21 mouse cellular contexts compared by ENCODE assay signal in the genomic region with DNA sequence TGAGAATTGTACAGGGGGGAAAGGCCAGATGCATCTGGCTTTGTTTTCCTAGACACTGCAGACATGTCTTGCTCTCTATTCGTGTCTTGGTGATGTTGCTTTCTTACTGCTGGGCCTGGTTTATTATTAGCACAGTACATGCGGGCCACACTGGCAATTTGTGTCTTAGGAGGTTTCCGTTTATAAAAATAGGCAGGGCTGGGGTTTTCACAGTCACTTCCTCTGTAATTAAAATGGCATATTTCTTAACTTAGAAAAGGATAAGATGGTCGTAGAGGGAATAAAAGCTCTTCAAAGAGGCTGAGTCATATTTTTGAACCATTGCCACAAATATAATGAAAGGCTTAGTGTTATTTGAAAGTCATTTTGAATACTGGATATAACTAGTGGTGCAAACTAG. TPM values are rescaled to one million over a fixed set of nuclear protein-coding genes. Genes with fewer than 3 reads are reported as not detected.
DNase-seq lines count a peak whose midpoint lies in the region; ATAC-seq and TF ChIP-seq lines count a peak whose summit lies in the region.
"Had no signal": no experiment of that assay in that cellular context is flagged by ENCODE, and none has a peak within 500 bp of the region (broad histone marks: within the 10 kb centered on the region; RNA-seq: fewer than 3 reads in every experiment).

No protein-coding gene starts in this region.

- H3K36me3 ChIP-seq in CH12.LX (replicated peaks in 1 of 2; ENCODE audit: control insufficient read depth in 1 of 2, insufficient read depth in 1 of 2, low read length in 1 of 2): no peaks in the 10 kb centered on the region
- no peaks in the 10 kb centered on the region for H3K36me3 ChIP-seq in forebrain, embryonic 10.5 days (replicated peaks)
- H3K36me3 ChIP-seq: G1E had no signal

- peaks cover 5 to 49% of the 10 kb centered on the region in 2 experiments; a peak in 3 of 4 replicates for H3K4me1 ChIP-seq in CH12.LX (ENCODE audit: control insufficient read depth in 1 of 2, insufficient read depth in 2 of 2)
- no peaks in the 10 kb centered on the region for H3K4me1 ChIP-seq in forebrain, embryonic 10.5 days

- peaks cover 11% of the 10 kb centered on the region for H3K9me3 ChIP-seq in CH12.LX (replicated peaks; ENCODE audit: low read length)
- H3K9me3 ChIP-seq in forebrain, embryonic 10.5 days: peaks cover 7% of the 10 kb centered on the region; the same call in 1 of the 2 replicates
- H3K9me3 ChIP-seq: G1E had no signal

- H3K27me3 ChIP-seq in CH12.LX (replicated peaks): no peaks in the 10 kb centered on the region
- H3K27me3 ChIP-seq in forebrain, embryonic 10.5 days (ENCODE audit: poor library complexity, severe bottlenecking): no peaks in the 10 kb centered on the region

- intact Hi-C loops in left cerebral cortex, postnatal 10 days (cut with DNase I): no loop called here

- TF ChIP-seq POLR2A in CH12.LX (IDR thresholded peaks at IDR 0.05; ENCODE audit: low read depth, low read length): no peak

- H3K79me2 ChIP-seq in CH12.LX (replicated peaks; ENCODE audit: control insufficient read depth, extremely low read depth, insufficient read depth, poor library complexity, severe bottlenecking): no peaks in the 10 kb centered on the region

- 85% methylated on average over 4 of the region's 4 CpGs for whole genome bisulfite sequencing in forebrain, embryonic 10.5 days

- H3K4me3 ChIP-seq in CH12.LX (replicated peaks in 1 of 3; ENCODE audit: low read depth in 2 of 3, low read length in 2 of 3, poor library complexity in 1 of 3): no peak overlapping the region
- no peak overlapping the region for H3K4me3 ChIP-seq in forebrain, embryonic 10.5 days

- ATAC-seq in frontal cortex, adult (ENCODE audit: low TSS enrichment): peak; percentile 91
- ATAC-seq: forebrain, embryonic 14.5 days; inflammation-experienced regulatory T-cells, adult 6 months; liver, postnatal 0 days had no signal

- H3K9ac ChIP-seq in CH12.LX (ENCODE audit: insufficient read depth, low read depth): no peak overlapping the region
- H3K9ac ChIP-seq: liver, postnatal 0 days had no signal

- TF ChIP-seq CTCF in CH12.LX (conservative IDR thresholded peaks at IDR 0.05 in 1 of 2, IDR thresholded peaks at IDR 0.05 in 1 of 2; ENCODE audit: low read depth in 2 of 2, low read length in 2 of 2): no peak

- in situ Hi-C loops in CH12.LX (cut with MboI; ENCODE audit: low pct_ligation_motif_present, low pct_unique_long_range_greater_than_20kb, low sequenced_read_pairs): no loop called here

- peak overlapping the region; percentile 82; the same call in 1 of the 2 replicates for H3K4me2 ChIP-seq in CH12.LX (ENCODE audit: insufficient read depth, low read depth, poor library complexity, severe bottlenecking)

- no peak for TF ChIP-seq RAD21 in CH12.LX (IDR thresholded peaks at IDR 0.05; ENCODE audit: low read depth, low read length)

- dilution Hi-C loops in CH12.LX (cut with MboI; ENCODE audit: extremely low pct_ligation_motif_present, extremely low pct_unique_long_range_greater_than_20kb, low sequenced_read_pairs): no loop called here

- TF ChIP-seq EP300 in CH12.LX (IDR thresholded peaks at IDR 0.05; ENCODE audit: low read length): peak; percentile 63

- no peak overlapping the region for H3K27ac ChIP-seq in CH12.LX (ENCODE audit: insufficient read depth, low read depth)
- H3K27ac ChIP-seq in forebrain, embryonic 10.5 days: no peak overlapping the region

- DNase-seq in frontal cortex, postnatal 10 days (ENCODE audit: low spot score in 2 of 2): no peak
- peak; percentile 26 for DNase-seq in left cerebral cortex, adult 11 months (ENCODE audit: low spot score)
- DNase-seq in left cerebral cortex, postnatal 10 days (ENCODE audit: extremely low spot score in 1 of 2, low spot score in 2 of 2): no peak
- peak; percentile 78 for DNase-seq in CH12.LX (ENCODE audit: extremely low read depth)
- DNase-seq in left cerebral cortex, adult 9 months (ENCODE audit: low spot score in 2 of 2): peak; percentile 16 to 36
- no peak for DNase-seq in forebrain, embryonic 10.5 days (ENCODE audit: extremely low spot score, low spot score)
- DNase-seq in T-cell, adult 2 months (ENCODE audit: low spot score): no peak
- DNase-seq: B cell, adult 2 months; cerebellum, adult 9-10 months; heart, adult 11 months; kidney, postnatal 25 days; liver, postnatal 0 days had no signal

TF ChIP-seq in CH12.LX, 34 proteins besides CTCF, POLR2A, EP300 and RAD21:
- TF ChIP-seq ETS1 (conservative IDR thresholded peaks at IDR 0.05; ENCODE audit: low read depth, low read length) (peak; percentile 72), TBP (conservative IDR thresholded peaks at IDR 0.05; ENCODE audit: low read depth, low read length) (no peak), GABPA (IDR thresholded peaks at IDR 0.05; ENCODE audit: insufficient replicate concordance, low read depth, low read length) (no peak), MEF2A (IDR thresholded peaks at IDR 0.05; ENCODE audit: borderline replicate concordance, low read depth, low read length) (peak; percentile 98)

RNA-seq across cellular contexts. Expression of gene Gm21750, which starts 26.7 kb away (rescaled TPM):
- total RNA-seq in left cerebral cortex, postnatal 10 days (2021): under 1 TPM in 1 of 2 experiments, not detected in 1; 0.21 TPM
- total RNA-seq in CH12.LX (2012; rRNA removed) (not detected in 2 replicates), CH12.LX (2014; rRNA removed) (not detected in 2 replicates)
- polyA plus RNA-seq in CH12.LX (2012; ENCODE audit: insufficient read length, low read depth): not detected in 2 replicates
- not detected in 2 replicates for polyA plus RNA-seq in forebrain, embryonic 10.5 days (2016; fragmentation: Nextera tagmentation; extraction: Ambion mirVana)
- total RNA-seq: heart, postnatal 10 days; left cerebral cortex, postnatal 36 days had no signal
- polyA plus RNA-seq: embryonic facial prominence, embryonic 11.5 days; forebrain, embryonic 14.5 days; G1E; inflammation-experienced regulatory T-cells, adult 6 months; liver, postnatal 0 days; spleen, adult 2 months; testis, adult 2 months had no signal

Comparison
In these comparisons a context has a peak if more than half of its experiments do, and no peak if none do; other contexts are left out.
1. DNase-seq: peak in left cerebral cortex, adult 11 months (single experiment), CH12.LX (single experiment) and left cerebral cortex, adult 9 months (2 of 2); none in frontal cortex, postnatal 10 days (0 of 2), left cerebral cortex, postnatal 10 days (0 of 2), forebrain, embryonic 10.5 days (single experiment) and T-cell, adult 2 months (single experiment).